Mouse (Mus musculus): ENCODE data around the gene Jund. TPM values are rescaled to one million over a fixed set of nuclear protein-coding genes. Genes with fewer than 3 reads are reported as not detected.
A peak's percentile ranks its signal among the peaks of the same experiment; 100 is the strongest.

Jund gene
- total and polyA plus RNA-seq, 3 experiments = 109 to 127 (median 123) TPM

- H3K27ac ChIP-seq = peak overlapping the region; percentile 87
- intact Hi-C loops (cut with DNase I) = no loop called here
- WGBS = 28% methylated on average over 5 of the region's 5 CpGs
- H3K4me1 ChIP-seq (ENCODE audit: control insufficient read depth, insufficient read depth, low read length) = peaks cover 11% of the 10 kb centered on the region
- TF ChIP-seq EP300 (IDR thresholded peaks at IDR 0.05; ENCODE audit: insufficient read depth, low read depth, low read length) = no peak
- TF ChIP-seq POLR2A (IDR thresholded peaks at IDR 0.05; ENCODE audit: insufficient read depth, low read depth, low read length) = no peak
- no peak for TF ChIP-seq CTCF (IDR thresholded peaks at IDR 0.05)
- DNase-seq = peak in 1 of 2 experiments; percentile 24
- H3K4me3 ChIP-seq = no peak overlapping the region
- H3K79me2 ChIP-seq (replicated peaks; ENCODE audit: control insufficient read depth, insufficient read depth, low read length) = no peaks in the 10 kb centered on the region
- H3K36me3 ChIP-seq (ENCODE audit: control insufficient read depth, insufficient read depth, low read length) = no peaks in the 10 kb centered on the region
- no peak overlapping the region for H3K9ac ChIP-seq (ENCODE audit: low read depth, low read length)
- no peaks in the 10 kb centered on the region for H3K27me3 ChIP-seq (ENCODE audit: control insufficient read depth, insufficient read depth, low read length)
Measured at GRCm38 (mm10) chr8:70741661-70742060, 42.9 kb downstream of the Jund start.

DNA sequence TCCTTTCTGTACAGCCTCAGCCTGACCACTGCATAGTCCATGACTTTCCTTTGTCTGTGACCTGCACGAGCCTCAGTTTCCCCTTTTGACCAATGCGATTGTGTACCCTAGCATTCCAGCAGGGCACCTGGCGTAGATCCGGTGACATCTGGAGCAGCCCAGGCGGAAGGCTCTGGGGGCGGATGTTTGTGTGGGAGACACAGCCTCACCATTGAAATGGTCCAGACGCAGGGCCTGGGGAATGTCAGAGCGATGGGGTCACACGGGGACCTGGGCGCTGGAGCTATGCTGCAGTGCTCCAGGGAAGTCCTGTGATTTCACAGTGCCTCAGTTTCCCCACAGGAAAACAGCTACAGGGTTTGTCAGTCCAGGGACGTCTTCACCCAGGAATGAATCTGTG lies 43.4 kb downstream of the Jund start:
- peak; percentile 38 to 40 for DNase-seq
- 33% methylated on average over 11 of the region's 11 CpGs for WGBS
- intact Hi-C loops (cut with DNase I) = no loop called here
- peak overlapping the region; percentile 87 for H3K27ac ChIP-seq
- no peaks in the 10 kb centered on the region for H3K27me3 ChIP-seq (ENCODE audit: control insufficient read depth, insufficient read depth, low read length)
- H3K9ac ChIP-seq (ENCODE audit: low read depth, low read length) = no peak overlapping the region
- no peaks in the 10 kb centered on the region for H3K36me3 ChIP-seq (ENCODE audit: control insufficient read depth, insufficient read depth, low read length)
- 0 out of 2 replicates have a peak, but pooled peaks have one; percentile 33 for TF ChIP-seq POLR2A (IDR thresholded peaks at IDR 0.05; ENCODE audit: insufficient read depth, low read depth, low read length)
- no peak for TF ChIP-seq EP300 (IDR thresholded peaks at IDR 0.05; ENCODE audit: insufficient read depth, low read depth, low read length)
- TF ChIP-seq CTCF (IDR thresholded peaks at IDR 0.05) = no peak
- H3K79me2 ChIP-seq (replicated peaks; ENCODE audit: control insufficient read depth, insufficient read depth, low read length) = no peaks in the 10 kb centered on the region
- H3K4me3 ChIP-seq = no peak overlapping the region
- H3K4me1 ChIP-seq (ENCODE audit: control insufficient read depth, insufficient read depth, low read length) = peaks cover 11% of the 10 kb centered on the region

DNA sequence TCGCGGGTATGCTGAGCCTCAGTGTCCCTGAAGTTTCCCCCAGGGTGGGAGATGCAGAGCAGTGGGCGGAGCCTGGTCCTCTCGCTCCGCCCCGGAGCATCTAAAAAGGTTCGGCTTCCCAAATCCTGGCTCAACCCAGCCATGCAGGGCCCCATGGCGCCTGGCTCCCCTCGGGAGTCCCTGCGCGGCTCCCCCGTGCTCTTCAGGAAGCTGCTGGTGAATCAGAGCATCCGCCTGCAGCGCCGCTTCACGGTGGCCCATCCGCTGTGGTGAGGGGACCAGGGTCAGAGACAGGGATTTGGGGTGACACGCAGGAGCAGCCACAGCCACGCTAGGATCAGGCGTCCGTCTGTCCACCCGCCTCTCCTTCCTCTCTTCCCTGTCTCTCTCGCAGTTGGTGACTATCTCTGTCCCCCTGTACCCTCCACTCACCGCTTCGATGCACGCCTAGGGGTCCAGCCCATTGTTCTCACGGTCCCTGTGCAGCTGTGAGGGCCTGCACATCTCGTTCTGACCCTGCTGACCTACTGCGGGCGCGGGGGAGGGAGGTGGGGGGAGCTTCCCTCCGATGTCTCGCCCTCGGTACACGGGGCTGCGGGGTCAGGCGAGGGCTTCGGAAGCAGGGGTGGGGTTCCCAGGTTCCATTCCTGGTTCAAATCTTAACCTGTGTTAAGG lies 44.4 kb downstream of the Jund start:
- Histone ChIP-seq H3K27me3 (ENCODE audit: control insufficient read depth, insufficient read depth, low read length) (no peaks in the 10 kb centered on the region), H3K4me1 (ENCODE audit: control insufficient read depth, insufficient read depth, low read length) (peaks cover 11% of the 10 kb centered on the region), H3K36me3 (ENCODE audit: control insufficient read depth, insufficient read depth, low read length) (no peaks in the 10 kb centered on the region), H3K27ac (peak overlapping the region; percentile 87), H3K9ac (ENCODE audit: low read depth, low read length) (peak overlapping the region; percentile 68), H3K79me2 (replicated peaks; ENCODE audit: control insufficient read depth, insufficient read depth, low read length) (no peaks in the 10 kb centered on the region), H3K4me3 (peak overlapping the region; percentile 57)
- intact Hi-C loops (cut with DNase I) = no loop called here
- TF ChIP-seq POLR2A (IDR thresholded peaks at IDR 0.05; ENCODE audit: insufficient read depth, low read depth, low read length) = peak; percentile 71
- no peak; the same call in none of the 2 replicates for TF ChIP-seq EP300 (IDR thresholded peaks at IDR 0.05; ENCODE audit: insufficient read depth, low read depth, low read length)
- DNase-seq = peak; percentile 60 to 68
- WGBS = 21% methylated on average over 38 of the region's 38 CpGs

GRCm38 (mm10) chr8:70743656-70744590 lies 45.2 kb downstream of the Jund start:
- no peaks in the 10 kb centered on the region for H3K36me3 ChIP-seq (ENCODE audit: control insufficient read depth, insufficient read depth, low read length)
- no peaks in the 10 kb centered on the region for H3K79me2 ChIP-seq (replicated peaks; ENCODE audit: control insufficient read depth, insufficient read depth, low read length)
- peak; percentile 80 to 86 for DNase-seq
- peaks cover 11% of the 10 kb centered on the region for H3K4me1 ChIP-seq (ENCODE audit: control insufficient read depth, insufficient read depth, low read length)
- intact Hi-C loops (cut with DNase I) = no loop called here
- H3K27me3 ChIP-seq (ENCODE audit: control insufficient read depth, insufficient read depth, low read length) = no peaks in the 10 kb centered on the region
- peak overlapping the region; percentile 87 for H3K27ac ChIP-seq
- 4% methylated on average over 48 of the region's 48 CpGs for WGBS
- H3K9ac ChIP-seq (ENCODE audit: low read depth, low read length) = peak overlapping the region; percentile 68
- TF ChIP-seq POLR2A (IDR thresholded peaks at IDR 0.05; ENCODE audit: insufficient read depth, low read depth, low read length) (peak; percentile 81), EP300 (IDR thresholded peaks at IDR 0.05; ENCODE audit: insufficient read depth, low read depth, low read length) (peak; percentile 68; the same call in 1 of the 2 replicates), CTCF (IDR thresholded peaks at IDR 0.05) (peak; percentile 43)
- peak overlapping the region; percentile 57 for H3K4me3 ChIP-seq

DNA sequence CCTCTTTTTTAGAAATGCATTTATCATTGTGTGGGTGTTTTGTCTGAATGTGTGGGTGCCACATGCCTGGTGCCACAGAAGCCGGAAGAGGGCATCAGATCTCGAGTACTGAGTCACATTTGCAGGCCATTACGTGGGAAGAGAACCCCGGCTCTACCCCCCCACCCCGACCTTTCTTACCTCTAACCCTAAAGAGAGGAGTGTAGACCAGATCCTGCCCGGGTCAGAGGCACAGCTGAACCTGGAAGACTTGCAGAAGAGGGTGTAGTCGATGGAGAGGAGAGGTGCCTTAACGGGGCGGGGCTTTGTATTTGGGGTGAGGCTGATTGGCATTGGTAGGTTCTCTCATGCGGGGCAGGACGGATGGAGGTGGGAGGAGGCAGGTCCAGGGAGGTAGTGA lies 46.1 kb downstream of the Jund start:
- no peak overlapping the region for H3K4me3 ChIP-seq
- no peaks in the 10 kb centered on the region for H3K27me3 ChIP-seq (ENCODE audit: control insufficient read depth, insufficient read depth, low read length)
- H3K27ac ChIP-seq = peak overlapping the region; percentile 87; the same call in 1 of the 2 replicates
- no peaks in the 10 kb centered on the region for H3K36me3 ChIP-seq (ENCODE audit: control insufficient read depth, insufficient read depth, low read length)
- H3K79me2 ChIP-seq (replicated peaks; ENCODE audit: control insufficient read depth, insufficient read depth, low read length) = no peaks in the 10 kb centered on the region
- no peak overlapping the region for H3K9ac ChIP-seq (ENCODE audit: low read depth, low read length)
- TF ChIP-seq EP300 (IDR thresholded peaks at IDR 0.05; ENCODE audit: insufficient read depth, low read depth, low read length) = no peak
- TF ChIP-seq CTCF (IDR thresholded peaks at IDR 0.05) = no peak
- no peak for TF ChIP-seq POLR2A (IDR thresholded peaks at IDR 0.05; ENCODE audit: insufficient read depth, low read depth, low read length)
- intact Hi-C loops (cut with DNase I) = no loop called here
- peaks cover 11% of the 10 kb centered on the region for H3K4me1 ChIP-seq (ENCODE audit: control insufficient read depth, insufficient read depth, low read length)
- WGBS = 50% methylated on average over 11 of the region's 11 CpGs
- DNase-seq = peak in 1 of 2 experiments; percentile 28

All from heart, adult 2 months (tissue).